Mouse (Mus musculus) erythroblast, embryonic 14.5 days (primary cell): Measurements from ENCODE around the gene Klk14.

ENCODE experiments used
- GATA1 ChIP-seq: IDR thresholded peaks from 2 replicates; pipeline ENCODE4 v1.6.1; 2012; ENCODE audit warnings: low read length, inconsistent platforms, mixed read lengths
- TAL1 ChIP-seq: IDR thresholded peaks from 3 replicates; pipeline ENCODE4 v1.6.1; 2012; ENCODE audit warnings: low read length, inconsistent platforms, mixed read lengths

- TF ChIP-seq TAL1 (no peak), GATA1 (no peak)
Measured at GRCm38 (mm10) chr7:43671064-43671808, 19.0 kb upstream of the Klk14 start.
